Mouse (Mus musculus) bone marrow, adult 2 months (tissue): ENCODE results near the gene Per2.

Experiments
- CTCF ChIP-seq: fragments of 200-500 bp; IDR thresholded peaks from 2 replicates; pipeline ENCODE4 v1.5.1; 2011; ENCODE audit warnings: low read length, control low read depth; ENCODE audit not compliant: control insufficient read depth, insufficient read depth
- POLR2A ChIP-seq: fragments of 200-500 bp; IDR thresholded peaks from 2 replicates; pipeline ENCODE4 v1.6.1; 2011; ENCODE audit warnings: low read depth, mild to moderate bottlenecking, control low read depth, low read length, borderline replicate concordance; ENCODE audit not compliant: control insufficient read depth

DNA sequence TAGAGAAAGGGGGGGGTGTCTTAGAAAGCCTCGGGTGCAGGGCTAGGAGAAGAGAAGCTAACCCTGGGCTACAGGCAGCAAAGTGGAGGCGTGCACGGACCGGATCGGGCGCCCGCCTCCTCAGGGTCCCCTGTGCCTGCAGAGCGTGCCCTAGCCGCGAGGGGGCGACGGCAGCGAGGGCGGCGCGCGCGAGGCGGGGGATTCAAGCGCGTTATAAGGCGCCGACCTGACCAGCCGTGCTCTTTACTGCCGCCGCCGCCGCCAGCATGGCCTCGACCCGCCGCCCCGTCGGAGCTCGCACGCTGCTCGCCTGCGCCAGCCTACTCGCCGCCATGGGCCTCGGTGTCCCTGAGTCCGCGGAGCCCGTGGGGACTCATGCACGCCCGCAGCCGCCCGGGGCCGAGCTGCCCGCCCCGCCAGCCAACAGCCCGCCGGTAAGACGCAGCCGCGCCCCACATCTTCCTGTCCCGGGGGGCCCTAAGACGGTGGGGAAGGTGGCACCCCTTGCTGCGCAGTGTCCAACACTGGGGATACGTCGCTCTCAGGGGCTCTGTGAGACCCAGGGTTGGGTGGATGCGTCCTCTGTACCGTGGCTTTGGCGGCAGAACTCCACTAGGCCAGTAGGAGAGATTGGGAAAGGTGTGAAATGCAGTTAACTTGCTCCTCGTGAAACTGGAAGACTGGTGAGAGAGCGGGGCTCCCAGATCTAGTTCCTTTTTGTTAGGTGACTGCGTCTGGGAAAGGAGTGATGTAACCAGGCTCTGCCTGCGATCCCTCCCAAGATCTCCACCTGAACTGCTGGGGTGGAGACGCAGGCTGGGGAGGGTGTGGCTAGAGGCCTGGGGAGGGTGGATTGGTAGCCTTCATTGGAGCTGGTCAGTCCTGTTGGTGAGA is 92.7 kb downstream of the Per2 start, which contains the start of gene Erfe:
- TF ChIP-seq CTCF (peak; percentile 79), POLR2A (peak; percentile 14; the same call in 1 of the 2 replicates)
